Mouse (Mus musculus) bone marrow, adult 2 months (tissue): ENCODE results near the gene Lama5. TPM values are rescaled to one million over a fixed set of nuclear protein-coding genes. Genes with fewer than 3 reads are reported as not detected.

ENCODE experiments used
- H3K27ac ChIP-seq: fragments of 200-500 bp; 2 replicates; pipeline ENCODE4 v1.5.1; 2012; ENCODE audit warnings: low read depth, mild to moderate bottlenecking, control low read depth, inconsistent platforms, low read length; ENCODE audit not compliant: control insufficient read depth, poor library complexity, insufficient read depth
- H3K4me1 ChIP-seq: fragments of 200-500 bp; 2 replicates; pipeline ENCODE4 v1.6.1; 2011; ENCODE audit warnings: low read length; ENCODE audit not compliant: control insufficient read depth, insufficient read depth
- H3K4me3 ChIP-seq: fragments of 200-500 bp; replicated peaks from 2 replicates; pipeline ENCODE3; 2011; ENCODE audit warnings: mild to moderate bottlenecking, low read depth, low read length, control low read depth; ENCODE audit not compliant: control insufficient read depth
- CTCF ChIP-seq: fragments of 200-500 bp; IDR thresholded peaks from 2 replicates; pipeline ENCODE4 v1.5.1; 2011; ENCODE audit warnings: low read length, control low read depth; ENCODE audit not compliant: control insufficient read depth, insufficient read depth
- POLR2A ChIP-seq: fragments of 200-500 bp; IDR thresholded peaks from 2 replicates; pipeline ENCODE4 v1.6.1; 2011; ENCODE audit warnings: low read depth, mild to moderate bottlenecking, control low read depth, low read length, borderline replicate concordance; ENCODE audit not compliant: control insufficient read depth
- WGBS: fragments of 180-500 bp; shearing (Covaris S2); methylation state at CpG from one replicate; pipeline ENCODE4 v1.1.7; 2018; 5-methylcytosine and 5-hydroxymethylcytosine counted together
- polyA plus RNA-seq: library from polyadenylated mRNA; stranded (reverse); fragments of >200 nt; gene quantifications from 2 replicates; pipeline ENCODE4 v1.2.4, GENCODE M21; 2011; ENCODE audit warnings: low replicate concordance; ENCODE audit not compliant: missing spikeins, insufficient read depth, insufficient read length

The Lama5 gene
- polyA plus RNA-seq, 1 experiment, result 1.5 TPM

GRCm38 (mm10) chr2:180220165-180220564 is 5.5 kb downstream of the Lama5 start:
- H3K4me1 ChIP-seq, result no peaks in the 10 kb centered on the region
- no peak for TF ChIP-seq CTCF
- TF ChIP-seq POLR2A, result no peak
- 77% methylated on average over 9 of the region's 9 CpGs for WGBS

GRCm38 (mm10) chr2:180219145-180219943 is 6.3 kb downstream of the Lama5 start:
- TF ChIP-seq POLR2A (no peak), CTCF (no peak)
- Histone ChIP-seq H3K27ac (no peak overlapping the region), H3K4me3 (no peak overlapping the region), H3K4me1 (no peaks in the 10 kb centered on the region)
- 80% methylated on average over 15 of the region's 15 CpGs for WGBS

More at GRCm38 (mm10) chr2:180220165-180220564, 5.5 kb downstream of the Lama5 start:
- Histone ChIP-seq H3K4me3 (no peak overlapping the region), H3K27ac (no peak overlapping the region)

GRCm38 (mm10) chr2:180218677-180219076 is 7.0 kb downstream of the Lama5 start:
- Histone ChIP-seq H3K4me3 (no peak overlapping the region), H3K4me1 (no peaks in the 10 kb centered on the region), H3K27ac (no peak overlapping the region)
- WGBS, result 70% methylated on average over 5 of the region's 5 CpGs
- no peak for TF ChIP-seq CTCF
- no peak for TF ChIP-seq POLR2A

GRCm38 (mm10) chr2:180218241-180218640 is 7.4 kb downstream of the Lama5 start:
- Histone ChIP-seq H3K4me1 (no peaks in the 10 kb centered on the region), H3K4me3 (no peak overlapping the region), H3K27ac (no peak overlapping the region)
- TF ChIP-seq POLR2A, result no peak
- 69% methylated on average over 3 of the region's 3 CpGs for WGBS

GRCm38 (mm10) chr2:180217587-180217986 is 8.1 kb downstream of the Lama5 start:
- 80% methylated on average over 8 of the region's 8 CpGs for WGBS
- Histone ChIP-seq H3K4me3 (no peak overlapping the region), H3K27ac (no peak overlapping the region), H3K4me1 (no peaks in the 10 kb centered on the region)
- no peak for TF ChIP-seq CTCF
- TF ChIP-seq POLR2A, result no peak

GRCm38 (mm10) chr2:180216921-180217320 is 8.7 kb downstream of the Lama5 start:
- 24% methylated on average over 5 of the region's 5 CpGs for WGBS
- Histone ChIP-seq H3K4me1 (no peaks in the 10 kb centered on the region), H3K4me3 (no peak overlapping the region), H3K27ac (no peak overlapping the region)
- TF ChIP-seq CTCF (no peak), POLR2A (no peak)

- H3K4me1 ChIP-seq, result no peaks in the 10 kb centered on the region
- TF ChIP-seq CTCF (no peak), POLR2A (no peak)
- no peak overlapping the region for H3K4me3 ChIP-seq
- no peak overlapping the region for H3K27ac ChIP-seq
- WGBS, result 56% methylated on average over 6 of the region's 6 CpGs
Measured at GRCm38 (mm10) chr2:180215951-180216350, 9.7 kb downstream of the Lama5 start.

GRCm38 (mm10) chr2:180215011-180215461 is 10.6 kb downstream of the Lama5 start:
- H3K4me3 ChIP-seq, result no peak overlapping the region
- no peak overlapping the region for H3K27ac ChIP-seq
- H3K4me1 ChIP-seq, result no peaks in the 10 kb centered on the region
- TF ChIP-seq CTCF, result no peak
- no peak for TF ChIP-seq POLR2A
- WGBS, result 70% methylated on average over 8 of the region's 8 CpGs

- H3K27ac ChIP-seq, result no peak overlapping the region
- 85% methylated on average over 4 of the region's 4 CpGs for WGBS
- no peak for TF ChIP-seq POLR2A
- TF ChIP-seq CTCF, result no peak
- no peaks in the 10 kb centered on the region for H3K4me1 ChIP-seq
- H3K4me3 ChIP-seq, result no peak overlapping the region
Measured at GRCm38 (mm10) chr2:180214352-180214978, 11.2 kb downstream of the Lama5 start.
